Mouse (Mus musculus) liver, postnatal 0 days (tissue): ENCODE results near the gene Borcs8.

Source experiments
- CTCF ChIP-seq: sonication (generic); IDR thresholded peaks from 2 replicates; pipeline ENCODE4 v1.5.1; 2016; ENCODE audit warnings: antibody characterized with exemption, low read depth
- EP300 ChIP-seq: IDR thresholded peaks from 2 replicates; pipeline ENCODE4 v1.6.1; 2016; ENCODE audit warnings: antibody characterized with exemption, low read depth, mild to moderate bottlenecking

DNA sequence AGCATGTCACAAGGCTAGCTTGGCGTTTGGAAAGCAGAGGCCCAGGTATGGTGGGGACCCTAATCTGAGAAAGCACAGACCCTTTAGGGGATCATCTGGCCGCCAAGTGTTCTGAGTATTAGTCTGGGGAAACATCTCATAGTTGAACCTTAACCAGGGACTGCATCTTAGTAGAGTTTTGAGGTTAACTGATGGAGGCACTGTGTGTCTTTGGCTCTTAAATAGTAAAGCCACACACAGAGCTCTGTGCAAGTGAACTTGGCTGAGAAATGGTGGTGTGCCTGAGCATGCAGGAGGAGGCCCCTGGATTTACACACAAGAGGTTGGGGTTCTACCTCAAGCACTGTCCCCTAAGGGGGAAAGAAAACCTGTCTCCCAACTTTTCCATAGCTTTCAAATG, 38.9 kb downstream of the Borcs8 start:
- no peak for TF ChIP-seq CTCF
- no peak for TF ChIP-seq EP300
